Mouse (Mus musculus): Measurements from ENCODE around the gene Klhl7.
A peak's percentile ranks its signal among the peaks of the same experiment; 100 is the strongest.
"Not testable (repeated sequence)": the region's sequence is repeated elsewhere in the genome, so short reads cannot be mapped to it uniquely, and the experiment has no call there.

Klhl7 gene

GRCm38 (mm10) chr5:24095393-24095792 lies 5.0 kb upstream of the Klhl7 start:
- no peak for DNase-seq (ENCODE audit: inconsistent ontology term)

GRCm38 (mm10) chr5:24095881-24096280 lies 4.5 kb upstream of the Klhl7 start:
- no peak for DNase-seq (ENCODE audit: inconsistent ontology term)

- peak; percentile 68 for DNase-seq (ENCODE audit: inconsistent ontology term)
Measured at GRCm38 (mm10) chr5:24100810-24101311, 456 bp downstream of the Klhl7 start.

GRCm38 (mm10) chr5:24101446-24102140 lies 1.2 kb downstream of the Klhl7 start:
- DNase-seq (ENCODE audit: inconsistent ontology term) = peak; percentile 21

- not testable (repeated sequence) for DNase-seq (ENCODE audit: inconsistent ontology term)
Measured at GRCm38 (mm10) chr5:24103235-24103634, 2.8 kb downstream of the Klhl7 start.

GRCm38 (mm10) chr5:24103841-24104240 lies 3.4 kb downstream of the Klhl7 start:
- DNase-seq (ENCODE audit: inconsistent ontology term) = no peak

GRCm38 (mm10) chr5:24107071-24107739 lies 6.8 kb downstream of the Klhl7 start:
- DNase-seq (ENCODE audit: inconsistent ontology term) = no peak

GRCm38 (mm10) chr5:24107740-24108098 lies 7.3 kb downstream of the Klhl7 start:
- DNase-seq (ENCODE audit: inconsistent ontology term) = no peak

GRCm38 (mm10) chr5:24110068-24110467 lies 9.7 kb downstream of the Klhl7 start:
- DNase-seq (ENCODE audit: inconsistent ontology term) = peak; percentile 31

GRCm38 (mm10) chr5:24112116-24112903 lies 11.9 kb downstream of the Klhl7 start:
- DNase-seq (ENCODE audit: inconsistent ontology term) = no peak

GRCm38 (mm10) chr5:24122221-24122620 lies 21.8 kb downstream of the Klhl7 start:
- no peak for DNase-seq (ENCODE audit: inconsistent ontology term)

- no peak for DNase-seq (ENCODE audit: inconsistent ontology term)
Measured at GRCm38 (mm10) chr5:24124175-24124574, 23.8 kb downstream of the Klhl7 start.

- DNase-seq (ENCODE audit: inconsistent ontology term) = no peak
Measured at GRCm38 (mm10) chr5:24124579-24125276, 24.3 kb downstream of the Klhl7 start.

GRCm38 (mm10) chr5:24125910-24126636 lies 25.7 kb downstream of the Klhl7 start:
- DNase-seq (ENCODE audit: inconsistent ontology term) = no peak

- DNase-seq (ENCODE audit: inconsistent ontology term) = no peak
Measured at GRCm38 (mm10) chr5:24126967-24127366, 26.6 kb downstream of the Klhl7 start.

GRCm38 (mm10) chr5:24146964-24147363 lies 46.6 kb downstream of the Klhl7 start:
- DNase-seq (ENCODE audit: inconsistent ontology term) = no peak

GRCm38 (mm10) chr5:24152199-24152598 lies 51.8 kb downstream of the Klhl7 start:
- DNase-seq (ENCODE audit: inconsistent ontology term) = no peak

- no peak for DNase-seq (ENCODE audit: inconsistent ontology term)
Measured at GRCm38 (mm10) chr5:24156774-24157173, 56.4 kb downstream of the Klhl7 start.

GRCm38 (mm10) chr5:24164789-24165445 lies 64.5 kb downstream of the Klhl7 start, which contains the start of gene Nupl2:
Nupl2 (plus strand) TSS chr5:24164963.
- DNase-seq (ENCODE audit: inconsistent ontology term) = peak; percentile 95

- peak; percentile 22 for DNase-seq (ENCODE audit: inconsistent ontology term)
Measured at GRCm38 (mm10) chr5:24167263-24167662, 66.9 kb downstream of the Klhl7 start.

Measured in Muller cell, postnatal 12 days (primary cell).